Mouse (Mus musculus): ENCODE measurements around the gene Plcb4. TPM values are rescaled to one million over a fixed set of nuclear protein-coding genes. Genes with fewer than 3 reads are reported as not detected.

Gene Plcb4
- 10 to 100 TPM; 19.5 to 19.6 TPM for polyA plus RNA-seq (2017; shearing (Covaris generic))

GRCm38 (mm10) chr2:135658486-135659390, at the start of gene Plcb4:
Plcb4 (plus strand) TSS chr2:135659011.
- peak; percentile 76 for ATAC-seq

GRCm38 (mm10) chr2:135614651-135615261, 44.1 kb upstream of the Plcb4 start:
- ATAC-seq: no peak

- no peak for ATAC-seq
Observed at GRCm38 (mm10) chr2:135616090-135616489, 42.7 kb upstream of the Plcb4 start.

- no peak for ATAC-seq
Observed at GRCm38 (mm10) chr2:135618551-135618950, 40.3 kb upstream of the Plcb4 start.

- ATAC-seq: no peak
Observed at GRCm38 (mm10) chr2:135619956-135620355, 38.9 kb upstream of the Plcb4 start.

- no peak for ATAC-seq
Observed at GRCm38 (mm10) chr2:135627821-135628220, 31.0 kb upstream of the Plcb4 start.

- ATAC-seq: no peak
Observed at GRCm38 (mm10) chr2:135637227-135637626, 21.6 kb upstream of the Plcb4 start.

GRCm38 (mm10) chr2:135641002-135641401, 17.8 kb upstream of the Plcb4 start:
- ATAC-seq: no peak

- no peak for ATAC-seq
Observed at GRCm38 (mm10) chr2:135641636-135642035, 17.2 kb upstream of the Plcb4 start.

GRCm38 (mm10) chr2:135646226-135646625, 12.6 kb upstream of the Plcb4 start:
- ATAC-seq: no peak

GRCm38 (mm10) chr2:135646654-135647053, 12.2 kb upstream of the Plcb4 start:
- ATAC-seq: no peak

GRCm38 (mm10) chr2:135647985-135648384, 10.8 kb upstream of the Plcb4 start:
- ATAC-seq: no peak

- ATAC-seq: peak; percentile 62
Observed at GRCm38 (mm10) chr2:135650885-135651284, 7.9 kb upstream of the Plcb4 start.

- ATAC-seq: peak; percentile 44
Observed at GRCm38 (mm10) chr2:135652040-135652439, 6.8 kb upstream of the Plcb4 start.

GRCm38 (mm10) chr2:135652451-135652850, 6.4 kb upstream of the Plcb4 start:
- ATAC-seq: no peak

GRCm38 (mm10) chr2:135655948-135656347, 2.9 kb upstream of the Plcb4 start:
- no peak for ATAC-seq

- ATAC-seq: no peak
Observed at GRCm38 (mm10) chr2:135656586-135656985, 2.2 kb upstream of the Plcb4 start.

GRCm38 (mm10) chr2:135659391-135660180, 775 bp downstream of the Plcb4 start:
- ATAC-seq: peak; percentile 48

GRCm38 (mm10) chr2:135660816-135661215, 2.0 kb downstream of the Plcb4 start:
- ATAC-seq: no peak

GRCm38 (mm10) chr2:135663785-135664184, 5.0 kb downstream of the Plcb4 start:
- ATAC-seq: no peak

- no peak for ATAC-seq
Observed at GRCm38 (mm10) chr2:135667496-135667895, 8.7 kb downstream of the Plcb4 start.

- no peak for ATAC-seq
Observed at GRCm38 (mm10) chr2:135672459-135673104, 13.8 kb downstream of the Plcb4 start.

GRCm38 (mm10) chr2:135673649-135674048, 14.8 kb downstream of the Plcb4 start:
- ATAC-seq: no peak

Measured in activated CD4-positive, CD25-positive, alpha-beta regulatory T cell, adult 4 months (primary cell).